Mouse (Mus musculus): ENCODE data around the gene Trap1a. TPM values are rescaled to one million over a fixed set of nuclear protein-coding genes. Genes with fewer than 3 reads are reported as not detected.

Trap1a gene
- polyA plus RNA-seq, 1 experiment from 2014 or later: not detected

Other genes starting within 250 kb of the Trap1a start
- not detected in 2 replicates for gene Serpina7, start 248.4 kb upstream of the Trap1a start, polyA plus RNA-seq (2014; fragmentation: Nextera tagmentation; extraction: Ambion mirVana)
- not detected in 2 replicates for gene 4930513O06Rik, start 247.4 kb upstream of the Trap1a start, polyA plus RNA-seq (2014; fragmentation: Nextera tagmentation; extraction: Ambion mirVana)
- not detected in 2 replicates for gene 4933428M09Rik, start 154.5 kb upstream of the Trap1a start, polyA plus RNA-seq (2014; fragmentation: Nextera tagmentation; extraction: Ambion mirVana)
- 10.9 and 12.8 TPM in 2 replicates for gene Mum1l1, start 123.6 kb upstream of the Trap1a start, polyA plus RNA-seq (2014; fragmentation: Nextera tagmentation; extraction: Ambion mirVana)
- 0.94 and 1.3 TPM in 2 replicates for gene D330045A20Rik, start 146.7 kb downstream of the Trap1a start, polyA plus RNA-seq (2014; fragmentation: Nextera tagmentation; extraction: Ambion mirVana)
- gene Rnf128, start 229.6 kb downstream of the Trap1a start, polyA plus RNA-seq (2014; fragmentation: Nextera tagmentation; extraction: Ambion mirVana): 3.6 and 5.5 TPM in 2 replicates